Mouse (Mus musculus) thymus, postnatal 4 days (tissue): Measurements from ENCODE around the gene Gm42878.

Experiments
- DNase-seq: peaks from one replicate; pipeline ENCODE4 v3.0.0; 2021

Gm42878 gene

DNA sequence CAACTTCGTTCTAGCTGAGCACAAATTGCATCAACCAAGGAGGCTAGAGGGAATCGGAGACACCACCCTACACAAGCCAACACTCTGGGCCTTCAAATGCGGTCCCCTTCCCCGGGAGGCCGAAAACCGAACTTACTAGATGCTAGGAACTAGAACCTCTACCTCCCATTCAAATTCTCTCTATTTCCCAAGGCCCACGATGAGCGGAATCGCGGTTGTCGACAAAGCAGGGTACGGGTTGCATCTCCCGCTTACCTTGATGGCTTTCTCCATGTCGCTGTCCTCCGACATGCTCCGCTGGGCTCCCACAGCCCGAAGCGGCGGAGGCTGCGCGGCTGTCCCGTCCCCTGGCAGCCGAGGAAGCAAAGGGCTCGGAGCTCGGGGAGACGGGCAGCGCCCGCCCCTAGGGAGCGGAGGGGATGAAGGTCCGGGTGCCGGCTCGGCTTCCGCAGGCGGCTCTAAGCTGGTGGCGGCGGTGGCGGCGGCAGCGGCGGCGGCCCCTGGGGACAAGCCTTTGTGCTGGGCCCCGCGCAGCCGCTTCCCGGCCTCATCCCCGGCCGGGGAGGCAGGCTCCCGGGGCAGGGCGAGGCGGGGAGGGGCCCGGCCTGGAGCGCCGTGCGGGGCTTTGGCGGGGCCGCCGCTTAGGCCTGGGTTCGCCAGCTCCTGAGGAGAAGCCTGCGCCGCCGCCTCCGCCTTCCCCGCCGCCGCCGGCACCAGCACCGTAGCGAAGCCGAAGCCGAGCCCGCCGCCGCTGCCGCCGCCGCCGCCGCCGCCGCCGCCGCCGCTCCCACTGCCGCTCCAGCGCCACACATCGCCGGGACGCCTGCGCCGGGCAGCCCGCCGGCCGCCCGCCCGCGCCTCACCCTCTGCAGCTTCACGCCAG is at the start of gene Gm42878, which contains the start of gene Adam1a:
Gene Gm42878 (minus strand): TSS at position 573 of the 883 bp plus-strand sequence.
Gene Adam1a (minus strand): TSS at position 573 of the 883 bp plus-strand sequence.
- DNase-seq: peak; percentile 73

DNA sequence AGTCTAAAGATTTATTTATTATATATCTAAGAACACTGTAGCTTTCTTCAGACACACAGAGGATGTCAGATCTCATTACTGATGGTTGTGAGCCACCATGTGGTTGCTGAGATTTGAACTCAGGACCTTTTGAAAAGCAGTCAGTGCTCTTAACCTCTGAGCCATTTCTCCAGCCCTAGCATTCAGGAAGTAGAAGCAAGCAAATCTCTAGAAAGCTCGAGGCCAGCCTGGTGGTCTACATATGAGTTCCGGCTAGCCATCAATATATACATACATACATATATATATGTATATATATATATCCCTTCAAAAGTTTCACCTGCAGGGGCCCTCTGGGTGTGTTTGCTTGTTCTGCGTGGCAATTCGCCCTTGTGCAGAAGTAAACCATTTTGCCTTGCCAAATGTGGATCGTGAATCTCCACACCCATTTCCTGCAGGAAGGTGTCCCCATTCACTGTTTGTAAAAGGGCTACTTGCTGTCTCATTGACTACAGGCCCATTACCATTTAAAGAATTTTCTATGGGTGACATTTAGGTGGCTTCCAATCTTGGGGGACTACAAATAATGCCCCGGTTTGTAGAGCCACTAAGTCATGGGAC is 49.5 kb upstream of the Gm42878 start:
- DNase-seq: no peak

DNA sequence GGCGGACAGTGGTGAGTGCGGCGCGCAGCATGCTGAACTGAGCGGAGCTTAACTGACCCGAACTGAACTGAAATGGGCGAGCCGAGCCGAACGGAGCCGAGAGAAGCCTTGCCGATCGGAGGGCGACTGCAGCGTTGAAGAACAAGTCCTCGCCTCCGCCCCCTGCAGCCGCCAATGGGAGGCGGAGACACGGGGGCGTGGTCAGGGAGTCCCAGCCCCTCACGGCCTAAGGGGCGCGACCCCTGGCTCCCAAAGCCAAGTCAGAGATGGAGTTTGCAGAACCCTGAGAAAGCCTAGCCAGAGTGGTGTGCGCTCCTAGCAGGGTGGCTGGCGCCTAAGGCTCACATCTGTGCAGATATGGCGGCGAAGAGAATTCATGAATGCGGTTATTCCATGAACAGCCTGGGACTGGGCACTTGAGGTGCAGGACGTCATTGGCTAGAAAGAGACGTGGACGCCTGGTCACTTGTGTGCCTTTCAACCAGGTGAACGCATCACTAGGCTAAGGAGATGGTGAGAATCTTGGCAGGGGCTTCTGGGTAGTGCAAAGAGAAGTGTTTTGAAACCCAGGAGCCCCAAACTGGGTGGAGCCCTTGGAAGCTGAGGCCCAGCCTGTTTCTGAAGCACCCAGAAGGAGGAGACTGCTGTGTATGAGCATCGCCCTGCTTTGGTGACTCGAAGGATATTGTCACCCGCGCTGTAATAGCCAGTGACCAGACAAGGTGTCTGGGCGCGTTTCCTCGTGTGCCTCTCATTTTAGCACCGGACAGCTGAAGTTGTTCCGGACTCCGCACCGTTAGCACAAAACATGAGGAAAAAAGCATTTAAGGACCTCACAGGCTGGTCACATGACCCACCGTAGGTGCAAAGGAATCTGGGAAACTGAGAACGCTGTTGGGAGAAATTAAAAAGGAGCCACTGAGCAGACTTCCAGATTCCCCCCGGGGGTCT is 48.4 kb upstream of the Gm42878 start, which contains the start of gene Aldh2:
Gene Aldh2 (minus strand): TSS at position 374 of the 951 bp plus-strand sequence.
- DNase-seq: peak; percentile 94

DNA sequence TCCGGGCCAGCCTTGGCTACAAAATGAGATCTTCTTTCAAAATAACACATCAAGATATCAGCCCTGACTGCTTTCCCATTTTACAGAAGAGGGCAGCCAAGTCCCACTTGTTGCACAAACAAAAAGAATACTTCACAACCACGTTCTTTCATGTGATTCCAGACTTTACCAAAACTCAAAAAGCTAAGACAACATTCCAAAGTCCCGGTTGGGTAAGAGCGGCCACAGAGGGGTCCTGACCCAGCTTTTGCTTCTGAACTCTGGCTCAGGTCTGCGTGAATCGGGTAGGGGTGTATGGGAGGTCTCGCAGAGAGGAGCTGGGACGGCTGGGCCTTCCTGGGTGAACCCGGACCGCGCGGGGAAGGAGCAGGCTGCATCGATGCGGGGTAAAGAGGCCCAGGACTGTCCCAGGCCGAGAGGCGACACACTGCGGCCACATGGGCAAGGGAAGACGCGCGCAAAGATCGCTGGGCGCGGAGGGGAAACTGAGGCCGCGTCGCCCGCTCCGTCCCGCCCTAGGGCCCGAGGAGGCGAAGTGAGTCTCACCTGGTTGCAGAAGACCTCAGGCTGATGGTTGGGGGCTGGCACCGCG is 47.6 kb upstream of the Gm42878 start:
- DNase-seq: no peak

DNA sequence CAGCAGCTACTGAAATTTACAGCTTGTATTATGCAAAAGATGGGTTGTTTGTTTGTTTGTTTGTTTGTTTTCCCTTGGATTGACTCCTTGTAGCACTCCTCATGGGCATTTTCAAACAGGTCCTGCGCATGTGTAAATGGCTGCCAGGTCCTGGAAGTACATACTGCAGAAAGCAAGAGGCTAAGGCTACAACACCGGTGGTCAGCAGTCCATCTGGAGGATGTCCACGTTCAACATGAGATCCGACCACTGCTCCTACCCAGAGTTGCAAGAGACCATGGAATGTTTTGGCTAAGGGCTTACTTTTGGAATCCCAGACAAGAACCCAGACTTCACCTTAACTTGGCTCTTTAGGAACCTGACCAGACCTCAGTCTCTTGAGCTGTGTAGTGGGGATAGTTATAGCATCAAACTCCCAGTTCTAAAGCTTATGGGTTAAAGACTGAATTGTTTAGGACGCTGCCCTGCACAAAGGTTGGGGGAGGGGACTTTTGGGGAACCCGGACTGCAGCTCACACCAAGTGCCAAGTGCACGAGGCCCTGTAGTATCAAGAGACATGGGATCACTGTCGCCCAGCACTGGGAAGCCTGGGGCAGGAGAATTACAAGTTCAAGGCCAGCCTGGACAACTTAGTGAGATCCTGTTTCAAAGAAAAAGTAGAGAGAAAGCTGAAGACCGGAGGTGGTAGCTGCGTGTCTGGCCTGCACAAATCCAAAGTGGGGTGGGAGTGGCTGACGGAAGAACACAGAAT is 47.0 kb upstream of the Gm42878 start:
- no peak for DNase-seq

DNA sequence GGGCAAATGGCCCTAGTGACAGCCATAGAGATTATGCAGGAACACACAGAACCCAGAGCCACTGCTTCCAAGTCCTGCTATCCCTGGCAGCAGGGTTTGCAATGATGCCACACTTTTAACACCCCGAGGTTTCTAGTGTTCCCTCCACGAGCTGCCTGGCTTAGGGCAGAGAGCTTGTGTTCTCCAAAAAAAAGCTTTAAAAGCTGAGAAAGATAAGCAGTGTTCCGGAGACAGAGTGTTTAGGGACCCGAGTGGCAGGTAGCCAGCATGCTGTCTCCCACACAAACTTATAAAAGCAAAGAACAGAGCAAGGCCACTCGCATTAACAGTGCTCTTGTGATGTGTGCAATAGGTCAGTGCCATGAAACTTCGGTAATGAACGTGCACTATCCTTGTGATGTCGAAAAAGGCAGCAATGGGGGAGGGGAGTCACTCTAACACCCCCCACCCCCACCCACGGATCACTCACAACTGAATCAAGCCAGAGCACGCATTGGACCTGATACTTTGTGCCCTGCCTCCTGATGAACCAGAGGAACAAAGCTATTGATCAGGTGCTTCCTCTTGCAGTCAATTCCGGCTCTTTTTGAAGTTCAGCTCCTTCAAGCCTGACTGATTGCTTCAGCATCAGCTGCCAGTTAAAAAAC is 46.3 kb upstream of the Gm42878 start:
- no peak for DNase-seq

DNA sequence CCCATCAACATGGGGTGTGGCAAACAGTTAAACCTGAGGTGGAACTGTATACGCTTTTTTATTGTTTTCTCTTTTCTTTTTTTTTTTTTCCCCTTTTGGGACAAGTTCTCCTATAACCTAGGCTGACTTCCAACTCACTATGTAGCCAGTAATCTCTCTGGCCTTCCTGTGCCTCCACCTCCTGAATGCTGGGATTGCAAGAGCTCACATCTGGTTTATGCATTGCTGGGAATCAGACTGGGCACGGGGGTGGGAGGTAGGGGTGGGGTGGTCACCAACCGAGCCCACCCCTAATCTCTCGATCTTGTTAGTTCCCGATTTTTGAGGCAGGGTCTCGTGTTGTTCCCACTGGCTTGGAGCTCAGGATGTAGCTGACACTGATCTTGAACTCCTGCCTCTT is 44.6 kb upstream of the Gm42878 start:
- DNase-seq: no peak

DNA sequence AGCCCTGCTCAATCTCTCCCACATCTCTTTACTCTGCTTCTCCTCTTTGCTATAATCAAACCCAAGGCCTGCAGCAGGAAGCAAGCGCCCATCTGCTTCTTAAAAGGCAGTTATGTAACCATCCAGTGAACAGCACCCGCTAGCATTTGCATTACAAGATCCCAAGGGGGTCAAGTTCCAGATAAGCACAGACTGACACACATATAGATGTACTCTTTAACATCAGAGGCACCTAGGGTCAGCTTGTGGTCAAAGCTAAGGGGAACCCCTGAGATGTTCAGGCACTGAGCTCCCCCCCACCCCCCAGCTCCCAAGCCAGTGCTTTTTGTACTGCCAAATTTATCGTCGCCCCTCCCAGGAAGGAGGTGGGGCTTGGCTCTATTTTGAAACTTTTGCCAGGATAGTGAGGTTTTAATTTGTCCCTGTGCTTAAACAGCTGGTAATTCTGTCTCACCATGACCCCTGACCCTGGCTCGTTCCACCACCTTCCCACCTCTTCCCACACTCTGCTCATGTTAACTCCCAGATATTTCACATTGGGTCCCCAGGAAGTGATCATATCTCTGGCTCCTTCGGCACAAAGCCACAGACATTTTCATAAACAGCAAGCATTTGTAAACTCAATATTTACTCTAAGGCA is 41.2 kb upstream of the Gm42878 start:
- DNase-seq: peak; percentile 43

DNA sequence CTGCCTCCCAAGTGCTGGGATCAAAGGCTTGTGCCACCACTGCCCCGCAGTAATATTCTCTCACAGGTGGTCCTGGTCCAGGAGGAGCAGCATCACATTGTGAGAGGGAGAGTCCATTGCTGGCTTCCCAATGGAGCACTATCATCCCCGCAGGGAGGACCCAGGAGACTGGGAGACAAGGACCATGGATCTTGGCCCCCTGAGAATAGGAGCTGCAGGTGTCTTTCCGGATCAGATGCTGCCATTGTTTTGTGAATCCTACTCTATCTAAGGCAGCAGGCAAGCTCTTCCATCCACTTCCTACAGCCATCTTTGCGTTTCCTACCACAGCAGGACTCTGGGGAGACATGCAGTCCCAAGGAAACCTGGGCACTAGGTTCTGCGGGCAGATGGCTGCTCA is 40.4 kb upstream of the Gm42878 start:
- no peak for DNase-seq

DNA sequence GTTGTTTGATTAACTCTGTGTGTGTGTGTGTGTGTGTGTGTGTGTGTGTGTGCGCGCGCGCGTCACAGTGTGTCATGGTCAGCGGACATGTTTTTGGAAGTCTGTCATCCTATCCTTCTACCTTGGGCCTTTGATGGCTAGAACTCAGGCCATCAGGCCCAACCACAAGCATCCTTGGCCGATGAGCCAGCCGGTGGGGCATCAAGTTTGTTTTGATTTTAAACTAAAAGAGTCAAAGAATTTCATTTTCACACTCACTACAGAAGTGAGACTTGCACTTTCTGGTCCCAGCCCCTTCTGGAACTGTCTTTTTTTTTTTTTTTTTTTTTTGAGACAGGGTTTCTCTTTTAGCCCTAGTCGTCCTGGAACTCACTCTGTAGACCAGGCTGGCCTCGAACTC is 39.7 kb upstream of the Gm42878 start:
- no peak for DNase-seq

DNA sequence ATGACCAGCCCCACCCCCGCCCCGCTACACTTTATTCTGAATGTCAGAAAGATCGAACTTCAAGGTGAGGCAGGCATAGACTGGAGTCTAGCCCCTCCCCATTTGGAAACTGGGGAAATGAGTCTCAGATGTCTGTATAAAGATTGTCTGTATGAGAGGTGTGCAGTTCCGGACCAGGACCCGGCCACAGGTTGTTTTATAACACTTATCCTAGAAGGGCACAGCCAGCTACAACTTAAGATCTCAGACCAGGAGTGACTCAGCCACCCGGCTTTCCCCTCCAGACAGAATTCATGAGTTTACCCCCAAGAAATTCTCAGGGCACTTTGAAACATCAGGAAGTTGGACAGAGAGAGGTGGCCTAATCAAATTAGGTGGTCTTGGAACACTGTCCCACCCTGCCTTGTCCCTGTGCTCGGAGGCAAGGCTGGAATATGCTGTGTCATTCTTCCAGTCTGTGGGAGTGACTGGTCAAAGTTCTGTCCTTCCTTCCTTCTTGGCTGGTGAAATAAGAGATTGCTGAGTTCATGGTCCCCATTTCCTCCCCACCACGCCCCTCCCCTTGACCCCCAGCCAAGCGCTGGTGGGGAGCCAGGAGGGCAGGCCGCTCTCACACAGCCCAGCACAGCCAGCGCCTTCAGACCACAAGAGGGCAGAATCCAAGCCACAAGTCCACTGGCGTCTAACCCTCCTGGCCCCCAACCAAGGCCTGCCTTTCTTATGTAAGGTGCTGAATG is 38.7 kb upstream of the Gm42878 start:
- DNase-seq: peak; percentile 50

DNA sequence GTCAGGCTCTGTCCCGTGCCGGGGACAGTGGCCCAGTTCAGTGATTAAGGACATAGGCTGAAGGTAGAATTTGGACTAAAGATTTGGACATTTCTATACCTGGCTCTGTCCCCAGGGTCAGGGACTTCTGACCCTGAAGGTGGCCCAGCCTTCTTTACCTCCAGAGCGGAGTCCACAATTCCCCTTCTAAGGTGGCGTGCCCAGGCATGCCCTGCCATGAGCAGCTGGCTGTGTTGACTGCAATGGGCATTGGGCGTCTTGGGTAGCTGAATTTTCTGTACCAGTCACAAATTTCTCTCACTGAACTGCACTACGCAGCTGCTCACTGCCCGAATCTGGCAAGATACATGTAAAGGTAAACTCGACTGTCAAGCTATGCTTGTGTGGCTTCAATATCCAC is 36.7 kb upstream of the Gm42878 start:
- no peak for DNase-seq

DNA sequence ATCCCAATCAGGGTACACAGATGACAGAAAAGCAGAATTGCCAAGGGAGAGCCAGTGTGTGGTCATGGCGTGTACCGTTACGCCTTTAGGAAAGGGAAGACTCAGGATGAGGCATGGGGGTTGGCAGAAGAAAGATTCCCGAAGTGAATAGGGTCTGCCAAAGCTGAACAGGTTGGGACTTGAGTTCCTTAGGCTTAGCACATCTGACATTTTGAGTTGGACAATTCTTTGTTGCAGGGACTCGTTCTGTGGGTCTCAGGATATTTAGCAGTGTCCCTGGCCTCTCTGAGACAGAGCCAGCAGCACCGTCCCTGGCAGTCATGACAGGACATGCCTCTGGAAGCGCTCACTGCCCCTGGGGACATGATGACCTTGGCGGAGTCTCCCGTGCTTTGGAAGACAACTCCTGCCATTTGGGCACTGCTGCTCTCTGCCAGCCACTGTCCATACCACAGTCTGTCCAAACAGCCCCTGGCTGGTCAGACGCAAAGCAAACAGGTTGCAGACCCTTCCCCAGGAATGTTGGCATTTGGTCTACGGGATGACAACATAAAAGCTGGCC is 31.7 kb upstream of the Gm42878 start:
- DNase-seq: no peak

DNA sequence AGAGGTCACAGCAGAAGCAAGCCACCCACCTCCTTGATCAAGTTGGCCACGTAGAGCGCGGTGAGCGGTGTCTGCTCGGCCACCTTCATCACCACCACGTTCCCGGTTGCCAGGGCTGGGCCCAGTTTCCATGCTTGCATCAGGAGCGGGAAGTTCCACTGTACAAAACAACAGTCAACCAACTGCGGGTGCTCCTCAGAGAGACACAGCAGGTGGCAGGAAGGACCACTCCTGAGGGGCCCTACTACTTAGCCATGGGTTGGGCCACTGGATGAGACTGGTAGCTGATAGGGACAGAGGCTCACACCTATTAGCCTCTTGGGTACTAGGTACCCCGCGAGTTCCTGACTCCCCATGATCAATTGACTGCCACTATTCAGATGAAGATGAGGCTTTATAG is 30.6 kb upstream of the Gm42878 start:
- DNase-seq: no peak

DNA sequence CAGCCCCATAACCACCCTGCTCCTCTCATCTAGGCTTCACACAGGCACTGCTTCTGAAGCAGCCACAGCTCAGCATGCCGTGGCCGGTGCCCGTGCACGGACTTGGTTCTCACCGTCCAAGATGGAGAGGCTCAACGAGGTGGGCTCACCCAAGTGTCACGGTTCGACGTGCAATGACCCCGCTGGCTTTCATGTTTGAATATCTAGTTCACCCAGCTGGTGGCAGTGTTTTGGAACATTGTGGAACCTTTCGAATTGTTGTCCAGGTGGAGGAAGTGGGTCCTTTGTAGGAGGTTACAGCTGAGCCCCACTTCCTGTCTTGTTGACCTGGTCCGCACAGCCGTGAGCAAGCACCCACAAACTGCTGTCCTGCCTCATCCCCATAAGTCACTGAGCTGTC is 28.9 kb upstream of the Gm42878 start:
- DNase-seq: peak; percentile 62

DNA sequence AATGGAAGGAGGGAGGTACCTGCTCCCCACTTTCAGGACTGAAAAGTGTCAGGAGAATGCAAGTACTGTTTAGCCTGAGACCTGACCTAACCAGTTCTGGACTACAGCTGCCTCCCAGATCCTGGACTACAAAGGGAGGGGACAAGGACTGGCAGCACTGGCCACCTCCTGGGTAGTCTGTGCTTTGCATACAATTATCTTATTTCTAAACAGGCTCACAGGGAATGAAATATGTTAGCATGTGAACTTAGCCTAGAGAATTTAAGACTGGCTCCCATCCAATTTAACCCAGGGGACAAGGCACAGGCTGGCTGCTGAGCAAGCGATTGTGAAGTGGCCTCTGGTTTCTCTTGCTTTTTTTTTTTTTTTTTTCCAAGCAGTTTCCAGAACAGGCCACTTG is 25.5 kb upstream of the Gm42878 start:
- no peak for DNase-seq

DNA sequence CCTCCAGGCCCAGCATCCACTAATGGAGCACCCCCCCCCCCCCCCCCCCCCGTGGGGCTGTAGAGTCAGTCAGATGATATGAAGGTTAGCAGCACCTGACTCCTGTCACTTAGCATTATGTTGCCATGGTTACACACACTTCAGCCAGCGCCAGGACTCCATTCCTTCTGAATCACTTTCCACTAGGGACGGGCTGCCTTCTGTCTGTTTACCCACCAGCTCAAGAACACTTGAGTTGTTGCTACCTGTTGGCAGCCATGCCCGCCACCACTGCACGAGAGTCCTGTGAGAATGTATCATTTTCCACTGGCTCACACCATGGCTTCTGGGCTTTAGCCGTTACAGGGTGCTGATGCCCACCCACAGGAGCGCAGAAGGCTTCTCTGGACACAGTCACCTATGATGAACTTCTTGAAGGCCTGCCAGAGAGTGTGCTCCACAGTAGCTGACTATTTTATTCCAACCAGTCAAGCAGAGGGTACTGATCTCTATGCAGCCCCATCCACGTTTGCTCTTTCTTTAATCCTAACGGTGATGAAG is 24.7 kb upstream of the Gm42878 start:
- no peak for DNase-seq

DNA sequence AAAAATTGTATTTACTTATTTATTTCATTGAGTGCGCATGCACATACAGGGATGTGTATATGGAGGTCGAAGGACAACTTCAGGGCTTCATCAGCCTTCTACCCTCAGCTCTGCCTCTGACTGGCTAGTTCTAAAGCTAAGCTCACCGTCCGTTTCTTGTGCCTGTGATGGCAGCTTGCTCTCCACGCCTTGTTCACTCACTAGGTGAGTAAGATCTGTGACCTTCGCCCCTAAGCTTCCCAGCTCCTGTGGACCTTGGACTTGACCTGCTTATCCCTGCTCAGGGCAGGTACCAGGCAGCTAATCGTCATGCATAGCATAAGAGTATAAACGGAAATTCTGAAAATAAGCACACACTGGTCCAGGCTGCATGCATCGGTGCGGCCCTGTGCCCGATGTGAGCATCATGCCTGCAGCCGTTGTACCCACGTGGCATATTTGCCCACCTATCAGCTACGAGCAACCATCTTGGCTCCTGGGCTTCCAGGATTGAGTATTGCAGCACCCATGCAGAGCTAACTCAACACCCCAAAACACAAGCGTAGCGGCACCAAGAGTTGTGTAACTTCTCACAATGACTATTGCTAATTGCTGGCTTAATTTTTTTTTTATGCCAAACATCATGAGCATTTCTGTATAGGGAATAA is 20.9 kb upstream of the Gm42878 start:
- no peak for DNase-seq

DNA sequence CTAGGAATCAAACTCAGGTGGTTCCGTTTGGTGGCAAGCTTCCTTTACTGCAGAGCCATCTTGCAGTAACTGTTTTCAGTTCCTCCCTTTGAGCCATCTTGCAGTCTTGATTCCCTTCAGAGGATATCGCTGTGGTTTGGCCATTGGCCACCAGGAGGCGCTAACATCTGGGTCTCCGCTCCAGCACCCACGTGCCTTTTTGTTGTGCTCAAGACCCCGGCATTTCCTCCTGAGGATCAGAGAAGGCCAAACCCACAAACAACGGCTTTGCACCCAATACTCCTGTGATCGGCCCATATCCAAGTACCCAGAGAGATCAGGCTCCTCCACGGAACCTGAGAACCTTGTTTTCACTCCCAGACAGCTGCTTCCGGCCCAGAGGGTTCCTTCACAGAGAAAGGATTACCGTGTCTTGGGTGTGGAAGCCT is 19.2 kb upstream of the Gm42878 start:
- DNase-seq: peak; percentile 98
